Mouse (Mus musculus): ENCODE data around the gene Prc1.

DNA sequence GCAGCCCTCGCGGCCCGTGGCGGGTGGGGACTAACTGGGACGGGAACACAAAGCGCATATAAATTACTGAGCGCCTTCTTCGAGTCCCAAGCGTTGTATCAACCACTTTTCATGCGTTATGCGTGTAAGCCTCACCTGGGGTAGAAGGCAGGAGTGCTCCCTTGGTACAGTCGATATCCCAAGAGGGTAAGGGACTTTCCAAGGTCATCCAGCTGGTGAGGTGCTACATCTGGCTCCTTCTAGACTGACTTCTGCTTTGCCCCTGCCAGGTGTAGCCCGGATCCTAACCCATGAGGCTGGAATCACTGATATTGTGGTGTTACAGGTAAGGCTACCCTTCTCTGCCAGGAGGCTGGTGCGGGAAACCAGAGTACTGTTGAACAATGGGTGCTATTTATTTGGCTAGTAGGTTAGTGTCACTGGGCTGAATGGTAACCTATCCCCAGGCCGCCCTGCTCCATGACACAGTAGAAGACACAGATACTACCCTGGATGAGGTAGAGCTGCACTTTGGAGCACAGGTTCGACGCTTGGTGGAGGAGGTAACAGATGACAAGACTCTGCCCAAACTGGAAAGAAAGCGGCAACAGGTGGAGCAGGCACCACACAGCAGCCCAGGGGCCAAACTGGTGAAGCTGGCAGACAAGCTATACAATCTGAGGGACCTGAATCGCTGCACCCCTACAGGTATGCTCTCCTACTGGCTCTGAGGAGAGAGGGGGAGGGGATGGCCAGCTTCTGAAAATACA lies 49.2 kb downstream of the Prc1 start:
- TF ChIP-seq USF1 (IDR thresholded peaks at IDR 0.05; ENCODE audit: low read depth, low read length) (no peak), CTCF (conservative IDR thresholded peaks at IDR 0.05 in 1 of 2, IDR thresholded peaks at IDR 0.05 in 1 of 2; ENCODE audit: low read depth in 2 of 2, low read length in 2 of 2) (no peak), POLR2A (IDR thresholded peaks at IDR 0.05; ENCODE audit: low read depth, low read length) (no peak), ZKSCAN1 (IDR thresholded peaks at IDR 0.05; ENCODE audit: borderline replicate concordance, low read depth, low read length) (no peak), RAD21 (IDR thresholded peaks at IDR 0.05; ENCODE audit: low read depth, low read length) (no peak), ELF1 (IDR thresholded peaks at IDR 0.05; ENCODE audit: low read depth, low read length) (no peak; the same call in 1 of the 2 replicates), USF2 (conservative IDR thresholded peaks at IDR 0.05; ENCODE audit: low read depth, low read length) (no peak), TBP (conservative IDR thresholded peaks at IDR 0.05; ENCODE audit: low read depth, low read length) (no peak)

Measured in CH12.LX (cell line).